Mouse (Mus musculus): ENCODE measurements around the gene Flt1.

Flt1 gene

DNA sequence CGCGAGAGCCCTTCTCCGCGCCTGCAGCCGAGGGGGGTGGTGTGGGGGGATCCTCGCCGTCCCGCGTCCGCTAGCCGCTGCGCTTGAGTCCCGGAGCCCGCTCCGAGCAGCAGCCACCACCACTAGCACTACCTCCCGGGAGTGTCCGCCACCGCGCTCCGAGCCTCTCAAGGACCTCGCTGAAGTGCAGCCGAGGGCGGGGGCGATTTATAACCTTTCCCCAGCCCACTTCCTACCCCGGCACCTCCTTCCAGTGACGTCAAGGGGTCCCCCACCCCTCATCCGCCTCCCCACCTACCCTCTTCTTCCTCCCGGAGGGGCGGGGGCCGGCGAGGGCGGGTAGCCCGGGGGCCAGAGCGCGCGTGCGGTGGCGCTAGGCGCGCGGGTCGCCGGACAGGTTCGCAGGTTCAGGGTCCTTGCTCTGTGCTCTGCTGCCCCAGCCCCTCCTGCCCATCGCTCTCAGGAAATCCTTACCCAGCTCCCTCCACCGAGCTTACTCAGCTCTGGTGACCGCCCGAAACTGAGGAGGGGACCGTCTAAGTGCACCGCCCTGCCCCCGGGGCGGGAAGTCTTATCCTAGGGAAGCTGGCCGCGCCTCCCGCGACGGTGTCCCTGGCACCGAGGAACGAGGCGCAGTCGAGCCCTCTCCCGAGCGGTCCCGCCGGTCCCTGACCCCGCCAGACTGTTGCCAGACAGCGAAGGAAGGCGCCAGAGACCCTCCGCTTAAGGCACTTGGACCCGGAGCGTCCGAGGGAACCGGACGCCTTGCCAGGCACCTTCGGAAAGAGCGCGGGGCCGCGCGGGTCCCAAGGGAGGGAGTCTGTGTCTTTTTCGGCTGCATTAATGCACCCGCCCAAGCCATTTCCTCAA is at the start of gene Flt1:
Gene Flt1, minus strand, starts transcription at position 181 of the 870 bp plus-strand sequence.
- in situ Hi-C loops (cut with MboI, MseI), result no loop called here

GRCm38 (mm10) chr5:147775222-147775621 is 49.4 kb upstream of the Flt1 start:
- in situ Hi-C loops (cut with MboI, MseI), result no loop called here

GRCm38 (mm10) chr5:147769918-147770317 is 44.1 kb upstream of the Flt1 start:
- in situ Hi-C loops (cut with MboI, MseI), result no loop called here

DNA sequence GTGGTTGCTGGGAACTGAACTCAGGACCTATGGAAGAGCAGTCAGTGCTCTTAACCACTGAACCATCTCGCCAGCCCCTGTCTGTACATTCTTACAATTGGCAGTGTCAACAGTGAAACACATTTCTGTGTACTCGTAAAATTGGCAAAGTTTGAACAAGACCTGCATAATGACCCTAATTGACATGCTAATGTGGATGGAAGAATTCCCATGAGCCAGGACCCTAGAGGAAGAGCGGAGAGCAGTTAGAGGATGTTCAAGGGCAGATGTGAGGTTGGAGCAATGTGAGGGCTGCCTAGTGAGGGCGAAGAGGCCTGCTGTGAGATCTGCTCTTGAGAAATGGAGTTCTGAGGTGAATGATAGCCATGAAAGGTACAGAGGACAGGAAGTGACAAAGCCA is 38.2 kb upstream of the Flt1 start:
- in situ Hi-C loops (cut with MboI, MseI), result no loop called here

- in situ Hi-C loops (cut with MboI, MseI), result no loop called here
Observed at GRCm38 (mm10) chr5:147761984-147762383, 36.2 kb upstream of the Flt1 start.

GRCm38 (mm10) chr5:147761275-147761674 is 35.5 kb upstream of the Flt1 start:
- in situ Hi-C loops (cut with MboI, MseI), result no loop called here

DNA sequence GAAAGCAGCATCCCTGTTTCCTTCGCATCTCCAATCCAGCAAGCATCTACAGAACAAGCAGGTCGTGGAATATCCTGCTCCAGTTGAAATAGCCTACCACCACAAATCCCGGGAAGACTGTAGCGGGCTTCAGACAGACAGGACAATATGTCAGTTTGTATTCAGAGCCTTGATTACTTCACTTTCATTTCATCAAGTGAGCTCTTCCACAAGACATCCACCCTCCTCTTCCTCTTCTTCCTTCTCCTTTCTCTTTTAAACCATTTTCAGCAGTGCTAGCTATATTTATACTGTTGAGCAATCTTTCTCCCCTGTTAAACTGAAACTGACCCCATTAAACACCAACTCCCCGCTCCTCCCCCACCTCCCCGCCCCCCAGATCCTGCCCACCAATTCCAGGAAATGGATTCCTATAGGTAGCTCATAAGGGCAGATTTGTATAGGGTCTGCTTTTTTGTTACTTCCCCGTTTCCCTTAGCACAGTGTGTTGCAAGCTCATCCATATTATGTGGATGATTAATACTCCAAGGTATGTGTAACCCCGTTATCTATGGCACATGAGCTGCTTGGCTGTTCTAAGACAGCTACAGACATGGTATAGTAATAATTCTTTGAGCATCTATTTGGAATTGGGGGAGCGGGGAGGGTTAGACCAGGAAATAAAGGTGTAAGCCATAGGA is 33.0 kb upstream of the Flt1 start:
- in situ Hi-C loops (cut with MboI, MseI), result no loop called here

DNA sequence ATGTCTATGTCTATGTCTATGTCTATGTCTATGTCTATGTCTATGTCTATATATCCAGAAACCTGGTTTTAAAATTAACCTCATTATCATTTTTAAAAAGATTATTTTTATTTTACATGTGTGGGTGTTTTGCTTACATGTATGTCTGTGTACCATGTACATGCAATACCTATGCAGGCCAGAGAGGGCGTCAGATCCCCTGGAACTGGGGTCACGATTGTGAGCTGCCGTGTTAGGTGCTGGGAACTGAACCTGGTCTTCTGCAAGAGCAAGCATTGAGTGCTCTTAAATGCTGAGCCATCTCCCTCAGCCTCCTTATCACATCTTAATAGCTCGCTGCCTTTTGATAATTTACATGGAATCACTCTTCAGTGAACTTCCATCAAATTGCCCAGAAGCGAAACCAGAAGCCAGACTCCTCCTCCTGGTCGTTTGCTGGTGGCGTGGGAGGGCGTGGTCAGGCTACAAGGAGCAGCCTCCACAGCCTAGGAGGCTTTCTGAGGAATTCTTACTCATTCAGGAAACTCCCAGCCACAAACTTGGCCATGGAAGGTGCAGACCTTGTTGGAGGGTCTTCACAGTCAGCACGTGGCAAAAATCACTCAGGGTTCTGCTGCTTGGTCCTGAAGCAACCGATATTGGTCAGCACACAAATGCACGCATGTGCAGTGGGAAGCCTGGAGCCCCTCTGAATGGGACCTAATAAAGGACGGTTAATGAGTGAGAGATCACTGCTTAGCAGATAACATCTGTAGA is 32.2 kb upstream of the Flt1 start:
- in situ Hi-C loops (cut with MboI, MseI), result no loop called here

GRCm38 (mm10) chr5:147752914-147753341 is 27.1 kb upstream of the Flt1 start:
- in situ Hi-C loops (cut with MboI, MseI), result no loop called here

DNA sequence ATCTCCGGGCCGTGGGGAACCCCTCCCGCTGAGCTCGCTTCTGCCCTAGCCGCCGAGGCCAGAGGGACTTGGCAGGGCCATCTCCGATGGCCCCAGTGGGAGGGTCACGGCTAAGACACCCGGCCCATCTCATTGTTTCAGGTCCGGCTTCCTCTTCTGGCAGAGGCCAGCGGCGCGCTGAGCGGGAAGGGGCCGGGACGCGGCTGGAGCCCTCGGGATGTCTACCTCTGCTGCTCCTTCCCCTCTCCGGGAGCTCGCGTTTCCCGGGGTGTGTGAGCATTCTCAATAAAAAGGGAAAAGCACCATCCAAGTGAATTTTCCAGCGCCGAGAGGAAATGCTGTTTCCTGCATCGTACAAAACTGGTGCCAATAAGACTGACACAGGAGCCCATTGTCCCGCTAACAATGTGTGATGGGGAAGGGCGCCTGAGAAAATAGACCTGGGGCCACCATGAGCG is 25.9 kb upstream of the Flt1 start:
- in situ Hi-C loops (cut with MboI, MseI), result no loop called here

DNA sequence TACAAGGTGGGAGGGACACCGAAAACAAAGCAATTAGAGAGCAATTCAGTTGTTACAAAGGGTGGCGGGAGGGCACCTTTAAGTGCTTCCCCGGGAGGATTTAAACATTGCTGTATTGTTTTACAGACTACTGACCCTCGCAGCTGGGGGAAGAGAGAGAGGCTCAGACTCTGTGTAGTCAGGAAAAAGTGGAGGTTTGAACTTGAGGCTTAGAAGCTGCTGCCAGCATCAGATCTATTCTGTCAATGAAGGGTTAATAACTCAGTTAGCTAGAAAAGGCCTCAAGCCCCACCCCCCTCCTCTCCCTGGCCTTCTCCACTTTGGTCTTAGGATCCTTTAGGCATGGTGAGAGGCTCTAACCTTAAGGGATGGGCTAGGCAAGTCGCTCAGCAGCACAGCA is 24.2 kb upstream of the Flt1 start:
- in situ Hi-C loops (cut with MboI, MseI), result no loop called here

GRCm38 (mm10) chr5:147748081-147748581 is 22.3 kb upstream of the Flt1 start:
- in situ Hi-C loops (cut with MboI, MseI), result no loop called here

DNA sequence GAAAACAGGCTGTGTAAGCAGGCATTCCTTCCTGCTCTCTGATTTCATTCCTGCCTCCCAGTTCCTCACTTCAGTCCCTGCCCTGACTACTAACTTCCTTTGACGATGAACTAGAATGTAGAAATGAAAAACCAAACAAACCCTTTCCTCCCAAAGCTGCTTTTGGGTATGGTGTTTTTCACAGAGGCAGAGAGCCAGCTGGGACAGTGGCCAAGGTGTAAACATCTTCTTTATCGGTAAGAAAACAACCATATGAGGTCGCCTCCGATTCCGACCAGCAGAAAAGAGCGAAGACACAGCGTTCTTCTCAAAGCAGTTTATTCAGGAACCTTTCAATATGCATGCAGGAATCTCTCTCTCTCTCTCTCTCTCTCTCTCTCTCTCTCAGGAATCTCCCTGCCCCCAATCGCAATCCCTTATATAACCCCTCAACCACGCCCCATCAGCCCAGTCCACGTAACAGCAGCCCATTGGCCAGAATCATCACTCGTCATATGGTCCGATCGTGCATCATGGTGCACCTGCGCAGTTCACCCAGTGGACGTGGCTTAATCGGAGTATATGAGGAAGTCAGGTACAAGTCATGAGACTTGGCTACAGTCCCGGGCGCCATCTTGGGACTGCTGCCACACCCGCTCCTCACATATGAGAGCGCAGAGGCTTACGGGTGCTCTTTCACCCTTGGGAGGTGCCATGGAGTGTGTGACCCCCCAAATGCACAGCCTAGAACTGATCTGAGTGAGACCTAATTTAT is 19.3 kb upstream of the Flt1 start:
- in situ Hi-C loops (cut with MboI, MseI), result no loop called here

DNA sequence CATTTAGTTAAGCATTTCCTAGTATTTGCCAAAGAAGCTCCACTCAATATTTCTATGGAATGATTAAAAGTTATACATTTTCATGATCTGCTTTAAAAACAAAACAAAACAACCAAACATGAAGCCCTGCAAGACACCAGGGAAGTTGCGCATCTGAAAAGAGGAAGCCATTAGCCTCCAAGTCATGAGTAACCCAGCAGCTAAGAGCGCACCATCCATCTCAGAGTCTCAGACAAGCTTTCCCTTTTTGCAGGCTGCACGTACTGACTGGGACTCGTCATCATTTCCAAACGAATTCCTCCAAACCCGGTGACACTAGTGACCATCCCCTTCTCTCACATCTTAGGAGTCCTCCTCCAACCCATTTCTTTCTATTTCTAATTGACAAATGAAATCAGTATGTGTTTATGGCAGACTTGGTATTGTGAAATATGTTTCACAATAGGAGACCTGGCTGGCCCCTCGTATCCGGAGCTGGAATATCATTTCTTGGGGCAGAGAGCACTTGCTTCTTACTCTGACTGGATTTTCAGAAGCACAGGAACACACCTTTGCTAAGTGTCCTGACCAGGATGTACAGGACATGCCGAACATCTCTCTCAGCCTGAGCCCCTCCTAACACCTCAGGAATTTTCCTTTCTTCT is 16.8 kb upstream of the Flt1 start:
- in situ Hi-C loops (cut with MboI, MseI), result no loop called here

GRCm38 (mm10) chr5:147736766-147737280 is 11.0 kb upstream of the Flt1 start:
- in situ Hi-C loops (cut with MboI, MseI), result no loop called here

DNA sequence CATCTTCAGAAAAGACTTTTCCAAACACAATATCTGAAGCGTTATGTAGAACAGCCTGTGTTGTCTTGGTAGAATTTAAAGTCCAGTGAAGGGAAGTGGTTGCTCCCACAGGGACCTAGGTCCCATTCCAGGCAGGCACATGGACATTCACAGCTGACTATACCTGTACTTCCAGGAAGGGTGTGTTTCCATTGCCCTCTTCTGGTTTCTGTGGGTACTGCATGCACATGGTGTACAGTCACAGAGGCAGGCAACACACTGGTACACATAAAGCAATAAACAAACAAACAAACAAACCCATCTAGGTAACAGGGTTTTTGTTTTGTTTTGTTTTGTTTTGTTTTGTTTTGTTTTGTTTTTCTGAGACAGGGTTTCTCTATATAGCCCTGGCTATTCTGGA is 7.9 kb upstream of the Flt1 start:
- in situ Hi-C loops (cut with MboI, MseI), result no loop called here

- in situ Hi-C loops (cut with MboI, MseI), result no loop called here
Observed at GRCm38 (mm10) chr5:147732926-147733325, 7.1 kb upstream of the Flt1 start.

- in situ Hi-C loops (cut with MboI, MseI), result no loop called here
Observed at GRCm38 (mm10) chr5:147727481-147727880, 1.7 kb upstream of the Flt1 start.

DNA sequence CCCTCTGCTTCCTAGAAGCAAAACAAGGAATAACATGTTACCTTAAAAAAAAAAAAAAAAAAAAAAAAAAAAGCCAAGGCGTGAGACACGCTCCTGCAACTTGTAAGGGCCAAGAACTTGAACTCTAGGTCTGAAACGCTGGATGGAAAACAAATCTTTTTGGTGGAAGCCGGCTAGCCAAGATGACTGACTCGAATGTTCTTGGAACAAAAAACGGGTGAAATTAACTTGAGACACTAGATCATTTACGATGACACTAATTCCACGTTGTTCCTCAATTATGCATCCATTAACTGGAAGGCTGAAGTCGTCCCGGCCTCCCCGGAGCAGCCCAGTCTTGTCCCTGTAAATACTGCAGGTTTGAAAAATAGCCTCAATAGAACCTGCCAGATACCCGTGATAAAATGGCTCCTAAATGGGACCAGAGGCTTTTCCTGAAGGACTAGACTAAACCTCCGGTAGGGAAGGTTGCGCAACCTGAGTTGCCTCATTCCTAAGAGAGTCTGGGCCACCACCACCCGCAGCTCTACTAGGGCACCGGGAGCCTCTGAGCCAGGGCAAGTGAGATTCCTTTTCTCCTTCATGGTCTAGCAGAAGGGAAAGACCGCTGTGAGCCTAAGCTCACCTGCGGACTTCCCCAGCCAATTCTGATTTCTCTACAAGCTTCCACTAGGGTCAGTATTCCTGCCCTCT is 1.0 kb upstream of the Flt1 start:
- in situ Hi-C loops (cut with MboI, MseI), result no loop called here

Data from T-helper 2 cell (primary cell).